Mouse (Mus musculus): ENCODE data around the gene Sema6b.
"Not testable (repeated sequence)": the region's sequence is repeated elsewhere in the genome, so short reads cannot be mapped to it uniquely, and the experiment has no call there.

The Sema6b gene

GRCm38 (mm10) chr17:56119431-56119830 is 20.7 kb downstream of the Sema6b start:
- no peak for DNase-seq (ENCODE audit: low read depth, low spot score)

GRCm38 (mm10) chr17:56117251-56117710 is 22.9 kb downstream of the Sema6b start, which contains the start of gene Plin5:
Gene Plin5, minus strand, starts transcription at chr17:56117596.
- peak; percentile 52 for DNase-seq (ENCODE audit: low read depth, low spot score)

- no peak for DNase-seq (ENCODE audit: low read depth, low spot score)
These were observed 23.9 kb downstream of the Sema6b start for GRCm38 (mm10) chr17:56116193-56116592.

DNA sequence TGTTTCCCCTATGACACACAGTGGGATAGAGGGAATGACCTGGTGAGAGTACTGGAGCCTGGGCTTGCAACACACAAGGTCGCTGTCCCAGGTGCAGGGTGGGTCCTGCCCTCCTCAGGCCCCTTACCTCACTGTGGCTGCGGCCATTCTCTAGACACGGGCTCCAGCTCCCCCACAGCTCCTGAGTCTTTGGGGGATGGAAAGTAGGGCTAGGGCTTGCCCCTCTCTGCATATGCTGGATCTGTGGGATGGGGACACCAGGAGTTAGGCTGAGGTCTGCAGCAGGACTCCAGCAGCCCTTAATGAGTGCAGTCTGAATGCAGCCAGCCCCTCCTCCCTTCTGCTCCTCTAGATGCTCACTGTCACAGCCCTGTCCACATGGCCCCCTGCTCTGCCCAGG is 27.4 kb downstream of the Sema6b start:
- DNase-seq (ENCODE audit: low read depth, low spot score): no peak

DNA sequence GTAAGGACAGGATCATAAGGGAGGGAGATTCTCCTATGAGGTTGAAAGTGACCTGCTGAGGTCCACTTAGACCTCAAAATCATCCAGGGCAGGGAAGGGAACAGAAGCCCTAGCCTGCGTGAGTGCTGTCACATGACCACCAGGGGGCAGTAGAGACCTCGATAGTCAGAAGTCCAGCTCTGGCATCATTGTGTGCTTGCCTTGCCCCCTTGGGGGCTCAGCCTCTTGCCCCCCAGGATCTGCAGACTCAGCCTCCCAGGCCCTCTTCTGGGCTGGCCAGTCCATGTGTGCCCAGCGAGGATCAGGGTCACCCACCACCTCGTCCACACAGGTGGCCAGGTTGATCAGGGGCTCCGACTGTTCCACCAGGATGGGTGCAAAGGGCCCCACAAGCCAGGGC is 28.3 kb downstream of the Sema6b start:
- DNase-seq (ENCODE audit: low read depth, low spot score): peak; percentile 87

DNA sequence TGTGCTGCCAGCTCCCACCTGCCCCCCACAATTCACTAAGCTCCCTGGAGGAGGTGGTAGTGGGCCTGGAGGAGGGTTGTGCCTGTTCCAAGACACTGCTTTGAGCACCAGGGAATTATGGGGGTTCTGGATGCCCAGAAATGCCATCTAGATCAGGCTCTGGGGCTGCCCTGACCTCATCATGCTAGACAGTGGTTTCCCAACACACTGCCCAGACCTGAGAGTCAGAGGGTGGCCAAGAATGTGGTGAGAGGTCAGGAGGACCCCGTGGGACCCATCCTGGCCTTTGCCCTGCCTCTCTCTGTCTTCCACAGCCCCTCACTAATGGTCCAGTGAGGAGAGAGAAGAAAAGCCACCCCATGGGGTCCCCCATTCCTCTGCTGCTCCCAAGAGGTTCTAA is 29.1 kb downstream of the Sema6b start:
- DNase-seq (ENCODE audit: low read depth, low spot score): no peak

- no peak for DNase-seq (ENCODE audit: low read depth, low spot score)
These were observed 29.6 kb downstream of the Sema6b start for GRCm38 (mm10) chr17:56110571-56110970.

- DNase-seq (ENCODE audit: low read depth, low spot score): peak; percentile 45
These were observed 30.7 kb downstream of the Sema6b start, which contains the start of gene Plin4 for GRCm38 (mm10) chr17:56109219-56110051. Gene Plin4, minus strand, starts transcription at chr17:56109803.

GRCm38 (mm10) chr17:56108334-56109044 is 31.7 kb downstream of the Sema6b start:
- peak; percentile 84 for DNase-seq (ENCODE audit: low read depth, low spot score)

- DNase-seq (ENCODE audit: low read depth, low spot score): peak; percentile 24
These were observed 32.4 kb downstream of the Sema6b start for GRCm38 (mm10) chr17:56107736-56108135.

- DNase-seq (ENCODE audit: low read depth, low spot score): no peak
These were observed 33.2 kb downstream of the Sema6b start for GRCm38 (mm10) chr17:56106981-56107380.

GRCm38 (mm10) chr17:56106436-56106835 is 33.7 kb downstream of the Sema6b start:
- DNase-seq (ENCODE audit: low read depth, low spot score): not testable (repeated sequence)

DNA sequence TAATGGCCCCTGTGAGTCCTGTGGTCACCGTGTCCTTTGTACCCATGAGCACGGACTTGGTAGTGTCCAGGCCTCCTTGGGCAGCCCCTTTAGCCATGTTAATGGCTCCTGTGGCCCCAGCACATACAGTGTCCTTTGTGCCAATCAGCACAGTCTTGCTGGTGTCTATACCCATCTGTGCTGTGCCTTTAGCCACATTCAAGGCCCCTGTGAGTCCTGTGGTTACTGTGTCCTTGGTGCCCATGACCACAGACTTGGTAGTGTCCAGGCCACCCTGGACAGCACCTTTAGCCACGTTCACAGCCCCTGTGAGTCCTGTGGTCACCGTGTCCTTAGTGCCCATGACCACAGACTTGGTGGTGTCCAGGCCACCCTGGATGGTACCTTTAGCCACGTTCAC is 35.3 kb downstream of the Sema6b start:
- not testable (repeated sequence) for DNase-seq (ENCODE audit: low read depth, low spot score)

DNA sequence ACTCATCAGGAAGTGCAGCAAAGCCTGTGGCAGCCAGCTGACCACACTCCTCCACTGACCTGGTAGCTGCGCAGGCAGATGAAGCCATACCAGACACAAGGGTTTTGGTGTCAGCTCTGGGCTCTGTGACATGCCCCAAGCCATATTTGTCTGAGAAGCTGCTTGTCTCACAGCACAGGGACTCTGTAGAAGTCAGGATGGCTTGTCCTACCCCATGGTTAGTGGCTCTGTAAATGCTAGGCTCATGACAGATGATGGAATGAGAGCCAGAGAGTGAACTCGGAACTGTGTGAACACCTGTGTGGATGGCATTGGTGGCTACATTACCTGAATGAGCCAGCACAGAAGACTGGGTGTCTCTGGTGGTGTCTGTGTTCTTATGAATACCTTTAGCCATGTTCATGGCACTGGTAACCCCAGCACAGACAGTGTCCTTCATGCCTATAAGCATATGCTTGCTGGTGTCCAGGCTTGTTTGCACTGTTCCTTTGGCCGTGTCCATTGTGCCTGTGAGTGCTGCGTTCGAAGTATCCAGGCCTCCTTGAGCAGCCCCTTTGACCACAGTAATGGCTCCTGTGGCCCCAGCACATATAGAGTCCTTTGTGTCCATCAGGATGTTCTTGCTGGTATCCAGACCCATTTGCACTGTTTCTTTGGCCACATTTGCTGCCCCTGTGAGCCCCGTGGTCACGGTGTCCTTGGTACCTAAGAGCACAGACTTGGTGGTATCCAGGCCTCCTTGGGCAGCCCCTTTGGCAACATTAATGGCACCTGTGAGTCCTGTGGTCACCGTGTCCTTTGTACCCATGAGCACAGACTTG is 36.5 kb downstream of the Sema6b start:
- DNase-seq (ENCODE audit: low read depth, low spot score): no peak

- no peak for DNase-seq (ENCODE audit: low read depth, low spot score)
These were observed 37.2 kb downstream of the Sema6b start for GRCm38 (mm10) chr17:56102927-56103326.

GRCm38 (mm10) chr17:56102158-56102557 is 38.0 kb downstream of the Sema6b start:
- DNase-seq (ENCODE audit: low read depth, low spot score): no peak

DNA sequence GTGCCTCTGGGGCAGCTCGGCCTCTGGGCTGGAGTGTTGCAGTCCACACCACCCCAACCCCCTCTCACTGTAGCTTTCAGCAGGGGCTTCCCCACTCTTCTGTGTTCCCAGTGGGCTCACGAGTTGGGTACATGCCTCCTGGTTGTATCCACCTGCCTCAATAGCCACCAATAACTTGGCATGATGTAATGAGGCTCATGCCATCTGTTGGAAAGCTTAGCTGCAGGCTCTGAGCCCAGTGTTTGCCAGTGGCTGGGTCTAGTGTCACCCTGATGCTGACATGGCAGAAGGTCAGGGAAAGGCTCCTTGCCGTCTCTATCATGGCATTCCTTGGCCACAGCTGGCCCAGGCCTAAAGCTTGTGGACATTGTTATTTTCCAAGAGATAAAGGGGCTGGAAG is 39.3 kb downstream of the Sema6b start:
- DNase-seq (ENCODE audit: low read depth, low spot score): no peak

DNA sequence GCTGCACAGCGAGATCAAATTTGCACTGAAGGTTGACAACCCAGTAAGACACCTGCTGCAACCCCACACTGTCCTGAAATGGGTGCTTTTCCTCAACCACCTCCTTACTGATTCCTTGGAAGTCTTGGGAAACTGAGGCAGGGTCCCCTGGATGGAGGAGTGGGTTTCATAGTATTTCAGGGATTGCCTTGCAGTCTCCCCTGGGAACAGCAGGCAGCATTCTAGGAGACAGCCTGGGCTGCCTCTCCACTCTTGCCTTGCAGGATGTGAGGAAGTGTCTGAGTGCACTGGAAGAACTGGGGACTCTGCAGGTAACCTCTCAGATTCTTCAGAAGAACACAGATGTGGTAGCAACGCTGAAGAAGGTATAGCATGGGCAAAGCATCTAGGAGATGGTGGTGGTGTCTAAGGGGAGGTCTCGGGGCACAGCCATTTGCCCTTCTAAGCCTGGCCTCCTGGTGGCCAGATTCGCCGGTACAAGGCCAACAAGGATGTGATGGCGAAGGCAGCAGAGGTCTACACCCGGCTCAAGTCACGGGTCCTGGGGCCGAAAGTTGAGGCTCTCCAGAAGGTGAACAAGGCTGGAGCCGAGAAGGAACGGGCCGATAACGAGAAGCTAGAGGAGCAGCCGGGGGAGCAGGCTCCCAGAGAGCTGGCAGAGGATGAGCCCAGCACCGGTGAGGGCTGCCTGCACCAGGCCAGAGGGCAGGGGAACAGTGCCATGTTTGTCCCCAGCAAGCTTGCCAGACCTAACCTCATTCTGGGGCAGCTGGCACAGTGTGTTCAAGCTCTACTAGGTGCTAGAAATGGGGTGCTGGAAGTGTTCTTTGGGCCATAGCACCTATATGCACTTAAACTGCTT is 41.2 kb downstream of the Sema6b start:
- DNase-seq (ENCODE audit: low read depth, low spot score): no peak

DNA sequence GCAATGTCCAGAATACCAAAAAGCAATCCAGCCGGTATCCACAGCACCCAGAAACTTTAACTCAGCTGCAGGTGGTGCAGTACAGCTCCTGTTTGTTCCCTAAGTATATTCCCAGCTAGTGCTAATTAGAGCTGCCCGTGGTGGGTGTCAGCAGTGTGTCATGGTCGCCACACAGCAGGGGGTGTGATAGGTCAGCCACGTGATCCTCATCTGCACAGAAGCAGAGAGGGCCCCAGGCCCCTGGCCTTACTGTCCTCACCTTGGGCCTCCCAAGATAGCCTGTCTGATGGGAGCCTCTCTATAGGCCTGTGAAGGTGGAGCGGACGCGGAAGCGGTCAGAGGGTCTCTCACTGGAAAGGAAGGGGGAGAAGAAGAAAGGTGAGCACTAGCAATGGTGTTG is 42.0 kb downstream of the Sema6b start:
- no peak for DNase-seq (ENCODE audit: low read depth, low spot score)

DNA sequence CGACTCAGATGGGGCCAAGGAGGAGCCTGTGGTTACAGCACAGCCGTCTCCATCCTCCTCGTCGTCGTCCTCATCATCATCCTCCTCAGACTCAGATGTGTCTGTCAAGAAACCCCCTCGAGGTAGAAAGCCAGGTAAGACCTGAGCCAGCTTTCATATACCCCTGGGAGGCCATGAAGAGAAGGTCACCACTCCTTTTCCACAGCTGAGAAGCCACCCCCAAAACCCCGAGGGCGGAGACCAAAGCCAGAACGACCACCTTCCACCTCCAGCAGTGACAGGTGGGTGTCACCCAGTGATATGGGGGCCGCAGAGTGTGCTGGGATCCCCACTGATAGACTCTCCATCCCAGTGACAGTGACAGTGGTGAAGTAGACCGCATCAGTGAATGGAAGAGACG is 43.3 kb downstream of the Sema6b start:
- DNase-seq (ENCODE audit: low read depth, low spot score): no peak

DNA sequence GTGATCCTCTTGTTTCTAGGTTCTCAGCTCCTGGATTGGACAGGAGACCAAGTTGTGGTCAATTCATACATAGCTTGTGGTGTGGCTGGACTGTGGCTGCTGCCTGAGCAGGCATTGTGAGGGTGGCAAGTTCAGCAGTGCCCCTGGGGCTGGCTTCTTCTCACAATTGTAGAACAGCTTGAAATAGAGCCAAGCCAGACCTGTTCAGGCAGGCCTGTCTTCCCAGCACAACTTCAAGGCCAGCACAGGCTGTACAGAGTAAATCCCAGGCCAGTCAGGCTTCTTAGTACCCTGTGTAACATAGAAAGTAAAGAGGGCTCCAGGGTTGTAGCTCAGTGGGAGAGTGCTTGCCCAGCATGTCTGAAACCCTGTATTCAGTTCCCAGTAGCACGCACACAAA is 47.3 kb downstream of the Sema6b start:
- peak; percentile 26 for DNase-seq (ENCODE audit: low read depth, low spot score)
